Mouse (Mus musculus): Measurements from ENCODE around the gene Zfr. TPM values are rescaled to one million over a fixed set of nuclear protein-coding genes. Genes with fewer than 3 reads are reported as not detected.

Gene Zfr
- total and polyA plus RNA-seq, 2 experiments = 34.2 to 46.2 TPM

GRCm38 (mm10) chr15:12231462-12231861 is 113.8 kb downstream of the Zfr start:
- H3K27ac ChIP-seq (replicated peaks; ENCODE audit: insufficient read depth, low read depth, low read length) = no peak overlapping the region
- peaks cover 12% of the 10 kb centered on the region for H3K36me3 ChIP-seq (ENCODE audit: control insufficient read depth, insufficient read depth, low read length)
- H3K4me1 ChIP-seq (ENCODE audit: control insufficient read depth, insufficient read depth, low read length) = peaks cover 12% of the 10 kb centered on the region
- no peaks in the 10 kb centered on the region for H3K27me3 ChIP-seq (ENCODE audit: control insufficient read depth, insufficient read depth, low read length)
- 93% methylated on average over 6 of the region's 6 CpGs for WGBS
- no peak for TF ChIP-seq POLR2A (IDR thresholded peaks at IDR 0.05; ENCODE audit: extremely low read depth, insufficient read depth, low read length)
- no peak for TF ChIP-seq CTCF (IDR thresholded peaks at IDR 0.05; ENCODE audit: low read depth, low read length)
- no peak overlapping the region for H3K9ac ChIP-seq (ENCODE audit: low read depth, low read length)
- H3K79me2 ChIP-seq (ENCODE audit: control insufficient read depth, insufficient read depth, low read length) = peaks cover 17% of the 10 kb centered on the region; the same call in 1 of the 2 replicates
- no peak overlapping the region for H3K4me3 ChIP-seq (ENCODE audit: insufficient read depth, low read depth, low read length)
- no peak for DNase-seq (ENCODE audit: extremely low read depth, low read depth, low spot score)

- H3K27ac ChIP-seq (replicated peaks; ENCODE audit: insufficient read depth, low read depth, low read length) = no peak overlapping the region
- DNase-seq (ENCODE audit: extremely low read depth, low read depth, low spot score) = no peak
- TF ChIP-seq POLR2A (IDR thresholded peaks at IDR 0.05; ENCODE audit: extremely low read depth, insufficient read depth, low read length) = no peak
- no peak for TF ChIP-seq CTCF (IDR thresholded peaks at IDR 0.05; ENCODE audit: low read depth, low read length)
- H3K4me3 ChIP-seq (ENCODE audit: insufficient read depth, low read depth, low read length) = no peak overlapping the region
- 60% methylated on average over 11 of the region's 11 CpGs for WGBS
- no peak overlapping the region for H3K9ac ChIP-seq (ENCODE audit: low read depth, low read length)
- peaks cover 12% of the 10 kb centered on the region for H3K36me3 ChIP-seq (ENCODE audit: control insufficient read depth, insufficient read depth, low read length)
- H3K4me1 ChIP-seq (ENCODE audit: control insufficient read depth, insufficient read depth, low read length) = peaks cover 4% of the 10 kb centered on the region; the same call in 1 of the 2 replicates
- H3K27me3 ChIP-seq (ENCODE audit: control insufficient read depth, insufficient read depth, low read length) = no peaks in the 10 kb centered on the region
- H3K79me2 ChIP-seq (ENCODE audit: control insufficient read depth, insufficient read depth, low read length) = peaks cover 14% of the 10 kb centered on the region; the same call in 1 of the 2 replicates
Measured at GRCm38 (mm10) chr15:12232429-12232828, 114.8 kb downstream of the Zfr start.

- TF ChIP-seq CTCF (IDR thresholded peaks at IDR 0.05; ENCODE audit: low read depth, low read length) = no peak
- TF ChIP-seq POLR2A (IDR thresholded peaks at IDR 0.05; ENCODE audit: extremely low read depth, insufficient read depth, low read length) = no peak
- Histone ChIP-seq H3K36me3 (ENCODE audit: control insufficient read depth, insufficient read depth, low read length) (peaks cover 12% of the 10 kb centered on the region), H3K9ac (ENCODE audit: low read depth, low read length) (no peak overlapping the region), H3K4me1 (ENCODE audit: control insufficient read depth, insufficient read depth, low read length) (peaks cover 4% of the 10 kb centered on the region; the same call in 1 of the 2 replicates), H3K79me2 (ENCODE audit: control insufficient read depth, insufficient read depth, low read length) (peaks cover 10% of the 10 kb centered on the region; the same call in 1 of the 2 replicates), H3K27ac (replicated peaks; ENCODE audit: insufficient read depth, low read depth, low read length) (no peak overlapping the region), H3K4me3 (ENCODE audit: insufficient read depth, low read depth, low read length) (no peak overlapping the region), H3K27me3 (ENCODE audit: control insufficient read depth, insufficient read depth, low read length) (no peaks in the 10 kb centered on the region)
- DNase-seq (ENCODE audit: extremely low read depth, low read depth, low spot score) = peak; percentile 26
- WGBS = 79% methylated on average over 4 of the region's 4 CpGs
Measured at GRCm38 (mm10) chr15:12233021-12233420, 115.4 kb downstream of the Zfr start.

Other genes with a start within 250 kb of the Zfr start
- 1.4 and 2.3 TPM in 2 replicates for gene Npr3, start 210.5 kb upstream of the Zfr start, total RNA-seq (2014; rRNA removed)
- 0.73 and 0.87 TPM in 2 replicates for gene Npr3, start 210.5 kb upstream of the Zfr start, polyA plus RNA-seq (2012; rRNA removed)
- 37.6 and 63.4 TPM in 2 replicates for gene Sub1, start 120.8 kb upstream of the Zfr start, total RNA-seq (2014; rRNA removed)
- gene Sub1, start 120.8 kb upstream of the Zfr start, polyA plus RNA-seq (2012; rRNA removed) = 2.4 and 2.8 TPM in 2 replicates
- gene Mtmr12, start 87.2 kb downstream of the Zfr start, total RNA-seq (2014; rRNA removed) = 3.4 and 4.4 TPM in 2 replicates
- gene Mtmr12, start 87.2 kb downstream of the Zfr start, polyA plus RNA-seq (2012; rRNA removed) = 5.7 and 6.5 TPM in 2 replicates
- 49.8 and 54.6 TPM in 2 replicates for gene Golph3, start 203.6 kb downstream of the Zfr start, total RNA-seq (2014; rRNA removed)
- 48.0 and 52.4 TPM in 2 replicates for gene Golph3, start 203.6 kb downstream of the Zfr start, polyA plus RNA-seq (2012; rRNA removed)
- not detected in 2 replicates for gene 1810049J17Rik, start 204.1 kb downstream of the Zfr start, total RNA-seq (2014; rRNA removed)
- gene 1810049J17Rik, start 204.1 kb downstream of the Zfr start, polyA plus RNA-seq (2012; rRNA removed) = not detected in 2 replicates

All from liver, adult 2 months (tissue).